Mouse (Mus musculus) liver, adult 2 months (tissue): ENCODE measurements around the gene Dhcr24. TPM values are rescaled to one million over a fixed set of nuclear protein-coding genes. Genes with fewer than 3 reads are reported as not detected.

Source experiments
- DNase-seq: peaks from one replicate; pipeline ENCODE4 v3.0.0-alpha.2; 2011; ENCODE audit warnings: low read depth, low spot score; ENCODE audit errors: extremely low read depth
- H3K27ac ChIP-seq: fragments of 200-500 bp; replicated peaks from 2 replicates; pipeline ENCODE4 v1.5.1; 2012; ENCODE audit warnings: low read depth, mild to moderate bottlenecking, control low read depth, inconsistent platforms, low read length; ENCODE audit not compliant: insufficient read depth
- H3K27me3 ChIP-seq: fragments of 200-500 bp; 2 replicates; pipeline ENCODE4 v1.6.1; 2012; ENCODE audit warnings: mild to moderate bottlenecking, moderate library complexity, low read length, inconsistent platforms; ENCODE audit not compliant: control insufficient read depth, insufficient read depth
- H3K36me3 ChIP-seq: fragments of 200-500 bp; 2 replicates; pipeline ENCODE4 v1.6.1; 2012; ENCODE audit warnings: low read length, inconsistent platforms; ENCODE audit not compliant: control insufficient read depth, insufficient read depth
- H3K4me1 ChIP-seq: fragments of 200-500 bp; 2 replicates; pipeline ENCODE4 v1.6.1; 2011; ENCODE audit warnings: low read length; ENCODE audit not compliant: control insufficient read depth, insufficient read depth
- H3K4me3 ChIP-seq: fragments of 200-500 bp; 2 replicates; pipeline ENCODE4 v1.5.1; 2011; ENCODE audit warnings: low read depth, mild to moderate bottlenecking, control low read depth, low read length, moderate library complexity; ENCODE audit not compliant: insufficient read depth
- H3K79me2 ChIP-seq: fragments of 200-500 bp; 2 replicates; pipeline ENCODE4 v1.6.1; 2012; ENCODE audit warnings: inconsistent platforms, mild to moderate bottlenecking, low read length, moderate library complexity; ENCODE audit not compliant: control insufficient read depth, insufficient read depth
- H3K9ac ChIP-seq: fragments of 200-500 bp; 2 replicates; pipeline ENCODE4 v1.6.1; 2012; ENCODE audit warnings: low read depth, mild to moderate bottlenecking, control low read depth, inconsistent platforms, low read length
- CTCF ChIP-seq: fragments of 200-500 bp; IDR thresholded peaks from 2 replicates; pipeline ENCODE4 v1.5.1; 2011; ENCODE audit warnings: low read depth, low read length, control low read depth
- POLR2A ChIP-seq: fragments of 200-500 bp; IDR thresholded peaks from 2 replicates; pipeline ENCODE4 v1.6.1; 2011; ENCODE audit warnings: low read length, control low read depth; ENCODE audit not compliant: insufficient read depth; ENCODE audit errors: extremely low read depth
- WGBS: fragments of 180-500 bp; shearing (Covaris S2); methylation state at CpG from one replicate; pipeline ENCODE4 v1.1.7; 2018; 5-methylcytosine and 5-hydroxymethylcytosine counted together
- polyA plus RNA-seq: library from polyadenylated mRNA; depleted of rRNA; stranded (reverse); fragments of >200 nt; gene quantifications from 2 replicates; pipeline ENCODE4 v1.2.3, GENCODE M21; 2012
- total RNA-seq: library from RNA; depleted of rRNA; stranded (reverse); fragments of >200 nt; gene quantifications from 2 replicates; pipeline ENCODE4 v1.2.3, GENCODE M21; 2014

Gene Dhcr24
- total and polyA plus RNA-seq, 2 experiments, result 253 to 676 TPM

GRCm38 (mm10) chr4:106622030-106622493 is 61.2 kb downstream of the Dhcr24 start, which contains the start of gene Ttc22:
TSS of gene Ttc22 (plus strand) at chr4:106622432.
- WGBS, result 12% methylated on average over 16 of the region's 16 CpGs
- Histone ChIP-seq H3K9ac (no peak within 1 kb of the TSS), H3K4me3 (no peak within 1 kb of the TSS; the same call in 1 of the 2 replicates), H3K36me3 (no peaks in the 10 kb centered on the region), H3K27ac (no peak within 1 kb of the TSS), H3K27me3 (peaks cover 10% of the 10 kb centered on the region), H3K79me2 (no peaks in the 10 kb centered on the region), H3K4me1 (0 out of 2 replicates have a peak, but pooled peaks cover 3% of the 10 kb centered on the region)
- peak; percentile 16 for DNase-seq
- TF ChIP-seq POLR2A, result no peak
- no peak for TF ChIP-seq CTCF

- Histone ChIP-seq H3K36me3 (no peaks in the 10 kb centered on the region), H3K27ac (no peak overlapping the region), H3K9ac (no peak overlapping the region), H3K79me2 (no peaks in the 10 kb centered on the region), H3K4me1 (0 out of 2 replicates have a peak, but pooled peaks cover 3% of the 10 kb centered on the region), H3K27me3 (peaks cover 10% of the 10 kb centered on the region), H3K4me3 (no peak overlapping the region)
- DNase-seq, result no peak
- no peak for TF ChIP-seq CTCF
- TF ChIP-seq POLR2A, result no peak
- WGBS, result 22% methylated on average over 28 of the region's 28 CpGs
Observed at GRCm38 (mm10) chr4:106622712-106623111, 61.9 kb downstream of the Dhcr24 start.

GRCm38 (mm10) chr4:106624271-106624670 is 63.4 kb downstream of the Dhcr24 start:
- DNase-seq, result no peak
- no peak overlapping the region for H3K9ac ChIP-seq
- peaks cover 10% of the 10 kb centered on the region for H3K27me3 ChIP-seq
- 83% methylated on average over 10 of the region's 10 CpGs for WGBS
- no peak overlapping the region for H3K27ac ChIP-seq
- no peaks in the 10 kb centered on the region for H3K36me3 ChIP-seq
- H3K4me3 ChIP-seq, result no peak overlapping the region
- no peaks in the 10 kb centered on the region for H3K79me2 ChIP-seq
- 0 out of 2 replicates have a peak, but pooled peaks cover 3% of the 10 kb centered on the region for H3K4me1 ChIP-seq
- TF ChIP-seq POLR2A (no peak), CTCF (no peak)

- Histone ChIP-seq H3K4me3 (no peak overlapping the region), H3K79me2 (no peaks in the 10 kb centered on the region), H3K27ac (no peak overlapping the region), H3K4me1 (no peaks in the 10 kb centered on the region), H3K9ac (no peak overlapping the region), H3K36me3 (no peaks in the 10 kb centered on the region), H3K27me3 (peaks cover 1% of the 10 kb centered on the region; the same call in 1 of the 2 replicates)
- no peak for TF ChIP-seq POLR2A
- TF ChIP-seq CTCF, result no peak
- WGBS, result 87% methylated on average over 5 of the region's 5 CpGs
- no peak for DNase-seq
Observed at GRCm38 (mm10) chr4:106627809-106628208, 67.0 kb downstream of the Dhcr24 start.

GRCm38 (mm10) chr4:106628650-106629360 is 68.0 kb downstream of the Dhcr24 start:
- Histone ChIP-seq H3K9ac (no peak overlapping the region), H3K36me3 (no peaks in the 10 kb centered on the region), H3K27ac (no peak overlapping the region), H3K27me3 (no peaks in the 10 kb centered on the region), H3K4me3 (no peak overlapping the region), H3K79me2 (no peaks in the 10 kb centered on the region), H3K4me1 (no peaks in the 10 kb centered on the region)
- DNase-seq, result peak; percentile 7
- 25% methylated on average over 9 of the region's 9 CpGs for WGBS
- TF ChIP-seq CTCF, result no peak

GRCm38 (mm10) chr4:106629374-106629773 is 68.5 kb downstream of the Dhcr24 start:
- 67% methylated on average over 5 of the region's 5 CpGs for WGBS
- no peaks in the 10 kb centered on the region for H3K27me3 ChIP-seq
- no peak for TF ChIP-seq POLR2A
- no peak for TF ChIP-seq CTCF

More at GRCm38 (mm10) chr4:106629374-106629773, 68.5 kb downstream of the Dhcr24 start:
- Histone ChIP-seq H3K4me3 (no peak overlapping the region), H3K9ac (no peak overlapping the region), H3K36me3 (no peaks in the 10 kb centered on the region), H3K27ac (no peak overlapping the region), H3K4me1 (no peaks in the 10 kb centered on the region), H3K79me2 (no peaks in the 10 kb centered on the region)
- no peak for DNase-seq
